Mouse (Mus musculus) hindbrain, embryonic 10.5 days (tissue): ENCODE data around the gene 4930469K13Rik. TPM values are rescaled to one million over a fixed set of nuclear protein-coding genes. Genes with fewer than 3 reads are reported as not detected.

ENCODE experiments used
- DNase-seq: peaks from one replicate; pipeline ENCODE4 v3.0.0-alpha.2; 2017; ENCODE audit warnings: low spot score
- H3K27ac ChIP-seq: fragments of 300-500 bp; sonication (generic); 2 replicates; pipeline ENCODE4 v1.5.1; 2016; ENCODE audit warnings: mild to moderate bottlenecking, moderate library complexity
- H3K27me3 ChIP-seq: fragments of 300-500 bp; sonication (generic); 2 replicates; pipeline ENCODE4 v1.6.1; 2016; ENCODE audit warnings: mild to moderate bottlenecking; ENCODE audit not compliant: poor library complexity, insufficient read depth, severe bottlenecking
- H3K36me3 ChIP-seq: fragments of 300-500 bp; sonication (generic); 2 replicates; pipeline ENCODE4 v1.6.1; 2016; ENCODE audit warnings: mild to moderate bottlenecking, moderate library complexity
- H3K4me1 ChIP-seq: fragments of 300-500 bp; sonication (generic); replicated peaks from 2 replicates; pipeline ENCODE4 v1.6.1; 2016; ENCODE audit warnings: mild to moderate bottlenecking
- H3K4me3 ChIP-seq: fragments of 300-500 bp; sonication (generic); 2 replicates; pipeline ENCODE4 v1.5.1; 2016; ENCODE audit warnings: mild to moderate bottlenecking, moderate library complexity
- H3K9me3 ChIP-seq: fragments of 300-500 bp; sonication (generic); 2 replicates; pipeline ENCODE4 v1.6.1; 2016; ENCODE audit warnings: mild to moderate bottlenecking, moderate library complexity
- WGBS: fragments of 180-500 bp; shearing (Covaris S2); methylation state at CpG from one replicate; pipeline ENCODE4 v1.1.7; 2016; 5-methylcytosine and 5-hydroxymethylcytosine counted together
- polyA plus RNA-seq: library from polyadenylated mRNA; unstranded; fragments of >200 nt; fragmentation: Nextera tagmentation; extraction: Ambion mirVana; gene quantifications from 2 replicates; pipeline ENCODE4 v1.2.1, GENCODE M21; 2016

4930469K13Rik gene
- polyA plus RNA-seq, 1 experiment from 2014 or later, result not detected

DNA sequence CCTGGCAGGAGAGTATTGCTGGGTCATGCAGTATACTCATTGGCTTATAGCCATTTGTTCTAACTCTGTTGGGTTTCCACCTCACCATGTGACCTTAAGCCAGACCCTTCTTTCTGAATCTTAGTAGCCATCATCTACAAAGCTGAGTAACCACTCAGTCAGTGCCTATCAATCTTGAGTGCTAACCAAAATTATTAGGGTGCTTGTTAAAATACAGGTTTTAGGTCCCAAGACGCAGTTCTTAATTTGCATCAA lies 49.3 kb downstream of the 4930469K13Rik start:
- Histone ChIP-seq H3K36me3 (no peaks in the 10 kb centered on the region), H3K27ac (no peak overlapping the region), H3K9me3 (no peaks in the 10 kb centered on the region), H3K4me3 (no peak overlapping the region), H3K4me1 (no peaks in the 10 kb centered on the region), H3K27me3 (no peaks in the 10 kb centered on the region)
- 98% methylated on average over 1 of the region's 1 CpGs for WGBS
- DNase-seq, result no peak

DNA sequence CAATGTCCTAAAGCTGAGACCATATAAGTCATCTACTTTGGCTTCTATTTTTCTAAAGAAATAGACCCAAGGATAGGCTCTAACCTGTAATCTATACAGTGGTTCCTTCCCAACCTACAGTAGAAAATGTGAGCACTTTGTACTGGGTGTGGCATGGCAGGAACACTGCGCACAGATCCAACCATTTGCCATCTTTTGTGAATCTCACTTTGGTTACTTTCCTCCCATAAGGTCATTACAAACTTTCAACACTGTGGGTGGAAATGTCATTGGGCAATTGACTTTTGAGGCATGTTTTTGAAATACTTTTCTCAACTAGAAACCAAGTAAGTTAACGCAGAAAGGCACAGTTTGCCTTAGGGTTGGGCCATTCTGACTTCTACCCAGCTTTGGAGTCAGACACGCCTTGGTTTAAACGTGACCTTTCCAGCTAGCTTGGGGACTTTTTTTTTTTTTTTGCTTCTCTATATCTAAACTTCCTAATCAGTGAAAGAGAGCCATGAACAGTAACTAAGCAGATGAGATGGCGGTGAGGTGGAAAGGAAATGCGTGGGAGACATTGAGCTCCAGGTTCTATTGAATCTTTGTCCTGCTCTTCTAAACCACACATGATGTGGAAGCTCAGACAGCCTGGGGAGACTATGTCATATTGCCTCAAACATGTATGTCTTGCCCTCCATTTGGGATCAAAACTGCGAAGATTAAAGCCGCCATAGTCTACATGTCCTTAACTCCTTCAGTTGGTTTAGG lies 49.8 kb downstream of the 4930469K13Rik start:
- no peak for DNase-seq
- Histone ChIP-seq H3K27me3 (no peaks in the 10 kb centered on the region), H3K4me1 (no peaks in the 10 kb centered on the region), H3K4me3 (no peak overlapping the region), H3K9me3 (no peaks in the 10 kb centered on the region), H3K36me3 (no peaks in the 10 kb centered on the region), H3K27ac (no peak overlapping the region)
- WGBS, result 88% methylated on average over 8 of the region's 8 CpGs

DNA sequence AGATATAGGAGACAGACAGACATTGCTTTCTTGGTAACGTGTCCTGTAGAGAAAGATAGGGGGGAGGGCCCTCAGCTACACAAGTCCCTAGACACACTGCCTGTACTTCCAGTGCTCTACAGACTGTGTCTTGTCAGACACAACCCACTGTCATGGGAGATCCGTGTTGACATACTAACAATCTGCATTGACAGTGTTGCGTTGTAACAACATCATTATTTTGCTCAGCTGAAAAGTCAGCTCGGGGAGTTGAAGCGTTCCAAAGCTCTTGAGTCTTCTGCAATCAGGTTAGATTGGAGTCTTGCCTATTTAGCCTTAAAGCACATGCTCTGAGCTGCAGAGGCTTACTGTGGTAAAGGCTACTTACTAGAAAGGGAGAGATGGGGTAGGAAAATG lies 50.8 kb downstream of the 4930469K13Rik start:
- H3K27ac ChIP-seq, result no peak overlapping the region
- 89% methylated on average over 5 of the region's 5 CpGs for WGBS
- no peak for DNase-seq
- H3K4me1 ChIP-seq, result no peaks in the 10 kb centered on the region
- no peaks in the 10 kb centered on the region for H3K9me3 ChIP-seq
- no peak overlapping the region for H3K4me3 ChIP-seq
- H3K27me3 ChIP-seq, result no peaks in the 10 kb centered on the region
- no peaks in the 10 kb centered on the region for H3K36me3 ChIP-seq

DNA sequence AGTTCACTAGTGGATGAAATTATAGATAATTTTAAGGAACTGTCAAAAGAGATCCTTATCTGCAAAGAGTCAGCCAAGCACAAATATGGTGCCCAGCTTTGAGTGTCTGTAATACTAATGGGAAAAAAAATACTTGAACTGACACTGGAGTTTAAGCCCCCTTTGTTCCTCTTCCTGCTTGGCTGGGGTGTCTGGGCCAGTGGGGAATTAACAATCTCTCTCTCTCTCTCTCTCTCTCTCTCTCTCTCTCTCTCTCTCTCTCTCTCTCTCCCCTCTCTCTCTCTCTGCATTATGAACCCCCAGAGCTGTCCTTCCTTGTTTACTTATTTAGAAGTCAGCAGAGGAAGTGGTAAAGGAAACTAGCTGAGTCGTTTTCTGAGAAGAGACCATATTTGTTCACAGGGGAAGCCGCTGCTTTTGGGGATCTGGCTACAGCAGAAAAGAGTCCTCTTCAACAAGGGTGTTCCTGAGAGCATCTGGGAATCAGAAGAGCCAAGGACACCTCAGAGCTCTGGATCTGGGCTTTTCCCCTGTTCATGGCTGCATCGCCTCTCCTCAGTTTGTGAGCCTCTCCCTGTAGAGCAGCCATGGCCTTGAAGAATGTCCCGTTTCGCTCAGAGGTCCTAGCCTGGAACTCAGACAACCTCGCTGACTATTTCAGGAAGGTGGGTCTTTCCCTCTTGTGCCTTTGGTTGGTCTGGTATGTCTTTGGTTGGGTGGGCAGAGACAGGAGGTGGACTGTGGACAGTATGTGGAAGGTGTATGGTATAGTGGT lies 51.4 kb downstream of the 4930469K13Rik start, which contains the start of gene Lcp2:
Lcp2 (plus strand) TSS at position 154 of the 775 bp plus-strand sequence.
- H3K4me1 ChIP-seq, result no peaks in the 10 kb centered on the region
- 89% methylated on average over 6 of the region's 6 CpGs for WGBS

DNA sequence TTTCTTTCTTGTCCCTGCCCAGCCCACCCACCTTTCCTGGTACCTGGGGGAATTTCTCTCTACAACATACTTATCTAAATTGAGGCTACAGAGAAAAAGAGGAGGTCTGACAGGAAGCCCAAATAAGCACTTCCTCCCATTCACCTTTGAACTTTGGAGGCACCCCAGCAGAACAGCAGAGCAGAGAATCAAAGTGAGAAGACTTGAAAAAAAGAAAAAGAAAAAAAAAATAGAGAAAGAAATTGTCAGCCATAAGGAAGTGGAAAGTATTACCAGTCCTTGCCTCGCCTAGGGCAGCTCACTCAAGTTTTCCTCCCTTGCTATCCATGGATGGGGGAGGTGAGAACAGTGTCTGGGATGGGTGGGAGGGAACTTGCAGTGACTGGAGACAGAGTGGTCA lies 55.5 kb downstream of the 4930469K13Rik start:
- Histone ChIP-seq H3K27me3 (no peaks in the 10 kb centered on the region), H3K9me3 (0 out of 2 replicates have a peak, but pooled peaks cover 3% of the 10 kb centered on the region), H3K27ac (no peak overlapping the region), H3K4me3 (no peak overlapping the region), H3K36me3 (no peaks in the 10 kb centered on the region), H3K4me1 (no peaks in the 10 kb centered on the region)
- WGBS, result 71% methylated on average over 1 of the region's 1 CpGs
- no peak for DNase-seq

More for the DNA sequence above, 51.4 kb downstream of the 4930469K13Rik start, which contains the start of gene Lcp2:
- DNase-seq, result no peak
- Histone ChIP-seq H3K4me3 (no peak within 1 kb of the TSS), H3K27me3 (no peaks in the 10 kb centered on the region), H3K36me3 (no peaks in the 10 kb centered on the region), H3K9me3 (no peaks in the 10 kb centered on the region), H3K27ac (no peak within 1 kb of the TSS)

DNA sequence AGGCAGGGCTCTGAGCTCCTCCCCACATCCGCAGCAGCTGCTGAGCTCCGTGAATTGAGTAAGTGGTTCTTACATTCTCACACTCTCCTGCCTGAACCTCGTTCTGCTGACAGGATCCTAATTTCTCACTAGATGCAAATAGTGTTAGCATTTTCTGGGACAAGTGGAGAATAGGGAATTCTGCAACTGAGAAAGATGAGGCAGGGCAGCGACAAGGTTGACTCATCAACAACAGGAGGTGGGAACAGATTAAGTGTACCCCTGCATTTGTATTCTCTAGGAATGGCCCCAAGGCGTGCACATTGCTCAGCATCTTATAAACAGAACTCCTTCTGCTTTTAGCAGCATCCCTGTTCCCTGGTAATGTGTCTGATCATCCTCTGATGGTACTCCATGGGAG lies 58.3 kb downstream of the 4930469K13Rik start:
- no peak overlapping the region for H3K4me3 ChIP-seq
- 84% methylated on average over 5 of the region's 5 CpGs for WGBS
- no peak for DNase-seq
- H3K9me3 ChIP-seq, result 0 out of 2 replicates have a peak, but pooled peaks cover 3% of the 10 kb centered on the region
- H3K27me3 ChIP-seq, result no peaks in the 10 kb centered on the region
- no peak overlapping the region for H3K27ac ChIP-seq
- H3K36me3 ChIP-seq, result no peaks in the 10 kb centered on the region
- H3K4me1 ChIP-seq, result no peaks in the 10 kb centered on the region

DNA sequence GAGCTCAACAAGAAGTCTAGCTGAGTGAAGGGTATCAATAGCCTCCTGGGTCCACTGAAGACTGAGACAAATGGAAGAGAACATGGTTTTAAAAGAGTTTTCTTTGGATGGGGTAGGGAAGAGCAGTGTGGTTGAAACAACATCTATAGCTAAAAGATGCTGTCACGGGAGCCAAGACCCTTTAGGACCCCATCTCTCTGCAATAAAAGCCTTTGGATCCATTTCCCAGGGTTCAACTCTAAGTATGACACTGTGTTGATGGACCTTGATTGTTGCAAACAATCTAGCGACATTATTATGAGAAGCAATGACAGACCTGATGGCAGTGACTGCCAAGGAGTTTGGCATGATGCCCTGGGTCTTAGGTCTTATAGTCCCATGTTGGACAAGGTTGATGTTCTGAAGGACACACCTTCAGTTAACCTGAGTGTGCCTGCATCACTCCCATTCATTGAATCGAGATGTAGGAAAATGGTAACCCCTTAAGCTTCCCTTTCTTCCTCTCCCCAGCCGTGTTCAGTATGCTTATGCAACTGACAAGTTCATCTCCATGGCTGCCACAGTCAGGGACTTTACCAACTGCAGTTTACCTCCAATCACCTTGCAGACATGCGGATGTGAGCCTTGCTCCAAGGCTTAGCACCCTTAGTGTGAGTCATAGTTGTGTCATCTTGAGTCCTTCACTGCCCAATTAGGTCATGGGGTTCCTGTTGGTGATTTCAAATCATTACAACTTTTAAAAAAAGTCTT lies 62.3 kb downstream of the 4930469K13Rik start:
- Histone ChIP-seq H3K27me3 (no peaks in the 10 kb centered on the region), H3K9me3 (0 out of 2 replicates have a peak, but pooled peaks cover under 1% of the 10 kb centered on the region), H3K27ac (no peak overlapping the region), H3K36me3 (no peaks in the 10 kb centered on the region), H3K4me3 (no peak overlapping the region), H3K4me1 (peaks cover 5% of the 10 kb centered on the region)
- no peak for DNase-seq
- 87% methylated on average over 5 of the region's 5 CpGs for WGBS

DNA sequence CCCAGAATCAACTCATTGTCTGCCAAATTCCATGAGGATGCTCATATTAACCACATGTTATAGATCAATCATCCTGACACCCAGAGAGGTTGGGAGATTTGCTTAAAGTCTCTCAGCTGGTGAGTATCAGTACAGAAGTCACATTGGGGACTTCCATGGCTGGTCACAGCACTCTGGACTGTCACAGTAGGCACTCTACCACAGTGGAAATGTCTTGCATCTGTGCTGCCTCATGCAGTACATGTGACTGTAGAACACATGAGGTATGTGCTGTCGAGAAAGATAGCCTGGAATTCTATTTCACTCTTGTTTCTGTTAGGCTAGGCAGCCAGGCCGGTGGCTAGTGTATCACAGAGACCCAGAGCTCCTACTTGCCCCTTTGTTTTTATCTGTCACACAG lies 63.6 kb downstream of the 4930469K13Rik start:
- no peaks in the 10 kb centered on the region for H3K36me3 ChIP-seq
- no peak for DNase-seq
- H3K9me3 ChIP-seq, result no peaks in the 10 kb centered on the region
- H3K27ac ChIP-seq, result no peak overlapping the region
- 85% methylated on average over 2 of the region's 2 CpGs for WGBS
- no peak overlapping the region for H3K4me3 ChIP-seq
- H3K27me3 ChIP-seq, result no peaks in the 10 kb centered on the region
- H3K4me1 ChIP-seq, result peaks cover 5% of the 10 kb centered on the region

DNA sequence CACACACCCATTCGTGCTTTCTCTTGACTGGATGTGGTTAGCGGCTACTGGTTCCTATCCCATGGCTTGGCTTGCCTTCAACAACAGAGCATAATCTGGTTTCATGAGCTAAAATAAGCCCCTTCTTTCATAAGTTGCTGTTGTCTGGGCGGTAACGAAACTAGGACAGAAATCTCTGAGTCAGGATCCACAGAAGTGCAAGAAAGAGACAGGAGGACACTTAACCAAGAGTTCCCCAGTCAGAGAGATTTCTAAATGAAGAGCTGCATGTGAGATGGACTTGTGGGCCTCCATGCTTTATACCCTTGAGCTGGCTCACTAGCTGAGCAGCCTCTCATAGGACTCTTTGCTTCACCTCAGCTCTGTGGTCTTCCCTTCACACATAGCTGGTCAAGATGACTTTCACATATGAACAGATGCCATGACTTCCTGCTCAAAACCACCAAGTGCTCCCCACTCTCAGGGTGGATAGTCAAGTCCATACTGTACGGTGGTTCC lies 64.3 kb downstream of the 4930469K13Rik start:
- no peak for DNase-seq
- Histone ChIP-seq H3K4me3 (no peak overlapping the region), H3K36me3 (no peaks in the 10 kb centered on the region), H3K4me1 (peaks cover 8% of the 10 kb centered on the region), H3K27me3 (no peaks in the 10 kb centered on the region), H3K9me3 (no peaks in the 10 kb centered on the region), H3K27ac (no peak overlapping the region)
- 89% methylated on average over 5 of the region's 5 CpGs for WGBS

DNA sequence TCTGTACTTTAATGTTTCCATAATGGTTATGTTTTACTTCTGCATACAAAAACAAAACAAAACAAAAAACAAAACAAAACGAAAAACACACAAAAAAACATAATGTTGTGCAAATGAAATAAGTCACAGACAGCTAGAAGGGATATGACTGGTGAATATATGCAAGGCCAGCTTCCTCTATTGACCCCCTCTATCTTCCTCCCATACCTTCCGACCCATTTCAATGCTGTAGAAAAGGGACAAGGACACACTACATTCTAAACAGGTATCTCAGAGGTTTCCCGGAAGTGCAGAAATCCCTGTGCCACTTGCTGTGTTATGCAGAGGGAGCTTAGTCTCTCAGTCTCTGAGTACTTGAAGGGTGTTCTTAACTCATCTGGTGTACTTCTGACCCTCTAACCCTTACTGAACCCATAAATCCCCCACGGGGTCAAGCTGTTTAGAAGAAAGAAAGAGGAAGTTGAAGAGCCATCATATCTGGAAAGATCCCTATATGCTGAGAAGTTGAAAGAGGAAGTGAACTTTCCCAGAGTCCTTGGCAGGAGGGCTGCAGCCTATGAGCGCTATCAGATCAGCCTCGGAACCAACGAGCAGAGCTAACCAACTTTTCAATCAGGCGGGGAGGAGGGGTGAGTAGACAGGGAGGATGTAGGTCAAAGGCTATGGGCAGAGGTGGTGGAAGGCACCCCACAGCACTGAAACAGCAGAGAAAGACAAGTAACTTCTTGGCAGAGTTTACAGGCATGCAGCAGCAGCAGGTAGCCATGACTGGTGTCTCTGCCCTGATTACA lies 67.1 kb downstream of the 4930469K13Rik start:
- no peak overlapping the region for H3K27ac ChIP-seq
- WGBS, result 76% methylated on average over 8 of the region's 8 CpGs
- no peaks in the 10 kb centered on the region for H3K36me3 ChIP-seq
- no peaks in the 10 kb centered on the region for H3K9me3 ChIP-seq
- H3K4me3 ChIP-seq, result no peak overlapping the region
- peaks cover 14% of the 10 kb centered on the region for H3K4me1 ChIP-seq
- H3K27me3 ChIP-seq, result no peaks in the 10 kb centered on the region
- DNase-seq, result no peak

DNA sequence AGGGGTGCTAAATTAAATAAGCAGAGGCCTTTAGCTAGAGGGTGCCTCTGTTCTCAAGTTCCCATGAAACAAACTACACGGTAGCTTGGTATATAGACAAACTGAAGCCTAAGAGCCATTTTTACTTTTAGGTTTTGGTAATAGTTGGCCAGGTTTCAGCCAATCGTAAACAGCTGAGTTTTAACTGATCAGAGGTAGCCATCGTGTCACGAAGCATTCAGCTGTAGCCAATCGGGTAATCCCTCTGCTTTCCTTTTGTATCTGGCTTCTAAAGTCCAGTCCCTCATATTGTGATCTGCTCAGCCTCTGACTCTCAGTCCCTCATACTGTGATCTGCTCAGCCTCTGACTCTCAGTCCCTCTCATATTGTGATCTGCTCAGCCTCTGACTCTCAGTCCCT lies 68.7 kb downstream of the 4930469K13Rik start:
- H3K9me3 ChIP-seq, result no peaks in the 10 kb centered on the region
- DNase-seq, result no peak
- WGBS, result 70% methylated on average over 5 of the region's 5 CpGs
- H3K36me3 ChIP-seq, result no peaks in the 10 kb centered on the region
- H3K27ac ChIP-seq, result no peak overlapping the region
- peaks cover 14% of the 10 kb centered on the region for H3K4me1 ChIP-seq
- H3K27me3 ChIP-seq, result no peaks in the 10 kb centered on the region
- no peak overlapping the region for H3K4me3 ChIP-seq

DNA sequence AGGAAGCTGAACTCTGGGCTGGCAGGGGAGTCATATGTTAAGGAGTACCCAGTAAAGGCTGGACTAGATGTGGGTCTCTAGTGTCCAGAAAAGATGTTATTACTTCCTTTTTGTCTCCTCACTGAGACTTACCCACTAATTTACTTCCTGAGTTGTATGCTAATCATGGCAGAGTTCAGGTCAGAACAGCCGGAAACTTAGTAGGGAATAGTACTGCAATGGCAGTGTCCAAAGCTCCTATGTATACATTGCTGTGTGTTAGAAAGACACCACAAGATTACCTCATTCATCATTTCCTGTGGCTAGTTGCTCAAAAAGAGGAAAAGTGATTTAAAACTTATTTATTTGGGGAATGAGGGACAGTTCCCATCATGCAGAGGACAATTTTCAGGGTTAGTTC lies 73.3 kb downstream of the 4930469K13Rik start:
- H3K4me3 ChIP-seq, result no peak overlapping the region
- H3K9me3 ChIP-seq, result no peaks in the 10 kb centered on the region
- no peak for DNase-seq
- WGBS, result 91% methylated on average over 1 of the region's 1 CpGs
- H3K36me3 ChIP-seq, result no peaks in the 10 kb centered on the region
- peaks cover 9% of the 10 kb centered on the region for H3K4me1 ChIP-seq
- H3K27ac ChIP-seq, result no peak overlapping the region
- no peaks in the 10 kb centered on the region for H3K27me3 ChIP-seq
